Mouse (Mus musculus): ENCODE results near the gene Bdnf.

Bdnf gene

DNA sequence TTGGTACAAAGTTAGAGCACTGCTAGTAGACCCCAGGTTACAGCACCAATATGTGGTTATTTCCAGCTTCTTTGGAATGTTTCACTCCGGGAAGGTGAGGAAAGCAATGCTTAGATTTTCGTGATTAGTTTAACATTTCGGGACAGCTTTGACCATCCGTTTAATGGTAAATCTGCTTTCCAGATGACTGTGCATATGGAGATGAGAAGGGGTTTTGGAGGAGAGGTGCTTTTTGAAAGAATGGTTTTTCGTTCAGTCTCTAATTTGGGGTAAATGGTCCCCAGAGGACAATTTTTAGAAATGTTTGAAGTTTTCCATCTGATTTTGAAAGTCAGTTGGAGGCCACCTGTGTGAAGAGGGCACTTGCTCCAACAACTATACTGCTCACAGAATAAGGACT lies 29.6 kb downstream of the Bdnf start:
- no peak for DNase-seq (ENCODE audit: low spot score in 2 of 2)

DNA sequence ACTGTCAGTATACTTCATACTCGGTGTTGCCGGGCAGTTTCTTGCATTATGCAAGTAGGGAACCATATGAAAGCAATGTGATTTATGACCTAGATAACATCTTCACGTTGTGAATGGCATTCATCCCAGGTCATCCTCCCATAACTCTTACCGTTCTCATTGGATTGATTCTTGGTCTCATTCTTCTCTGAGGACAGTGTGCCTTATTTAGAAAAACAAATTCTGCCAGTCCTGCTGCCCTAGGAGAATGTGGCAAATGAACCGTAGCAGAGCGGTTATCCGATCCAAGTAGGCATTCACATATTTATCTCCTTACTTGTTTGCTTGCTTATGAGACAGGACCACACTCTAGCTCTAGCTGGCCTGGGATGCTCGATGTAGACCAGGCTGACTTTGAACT lies 32.0 kb downstream of the Bdnf start:
- DNase-seq (ENCODE audit: low spot score in 2 of 2) = no peak

DNA sequence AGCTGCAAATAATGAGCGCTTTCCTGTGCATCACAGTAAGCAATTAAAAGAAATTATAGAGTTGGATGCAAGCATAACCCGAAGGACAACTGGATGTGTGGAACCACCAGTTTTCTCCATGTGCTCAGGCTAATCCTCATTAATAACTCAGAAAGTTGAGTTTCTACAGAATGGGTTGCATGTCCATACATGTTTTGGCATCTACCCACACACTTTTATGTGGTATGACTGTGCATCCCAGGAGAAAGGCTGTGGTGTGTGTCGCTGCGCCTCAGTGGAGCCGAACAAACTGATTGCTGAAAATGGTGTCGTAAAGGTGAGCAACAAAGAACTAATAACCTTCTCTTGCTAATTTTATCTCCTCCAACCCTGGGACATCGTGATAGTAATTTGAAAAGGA lies 34.8 kb downstream of the Bdnf start:
- DNase-seq (ENCODE audit: low spot score in 2 of 2) = no peak

DNA sequence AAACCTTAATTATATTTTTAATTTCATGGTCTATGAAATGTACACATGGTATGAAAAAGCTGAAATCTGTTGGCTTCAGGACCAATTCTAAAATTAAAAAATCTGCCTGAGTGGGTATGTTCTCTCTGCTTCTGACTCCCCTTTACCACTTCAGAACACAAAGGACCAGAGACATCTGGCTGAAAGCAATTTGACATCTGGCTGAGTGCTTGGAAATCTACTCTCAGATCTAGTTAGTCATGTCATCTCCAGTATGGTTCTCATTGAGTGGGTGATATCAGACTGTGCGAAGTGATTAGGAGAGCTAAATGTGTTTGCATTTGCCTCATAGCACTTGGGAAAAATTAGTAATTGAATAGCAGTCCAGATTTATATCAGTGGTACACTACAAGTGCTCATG lies 36.5 kb downstream of the Bdnf start:
- no peak for DNase-seq (ENCODE audit: low spot score in 2 of 2)

DNA sequence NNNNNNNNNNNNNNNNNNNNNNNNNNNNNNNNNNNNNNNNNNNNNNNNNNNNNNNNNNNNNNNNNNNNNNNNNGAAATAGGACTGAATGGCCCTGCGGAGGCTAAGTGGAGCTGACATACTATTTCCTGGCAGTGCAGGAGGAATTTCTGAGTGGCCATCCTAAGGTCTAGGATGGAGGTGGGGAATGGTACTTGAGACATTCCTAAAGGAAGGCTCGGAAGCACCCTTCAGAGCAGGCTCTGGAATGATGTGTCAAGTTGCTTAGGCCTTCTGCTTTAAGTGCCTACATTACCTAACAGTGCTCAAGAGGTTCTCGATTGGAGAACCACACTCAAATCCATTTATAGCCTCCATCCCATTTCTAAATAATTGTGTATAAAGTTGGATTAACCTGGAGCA lies 50.8 kb downstream of the Bdnf start:
- no peak for DNase-seq (ENCODE audit: low spot score in 2 of 2)

DNA sequence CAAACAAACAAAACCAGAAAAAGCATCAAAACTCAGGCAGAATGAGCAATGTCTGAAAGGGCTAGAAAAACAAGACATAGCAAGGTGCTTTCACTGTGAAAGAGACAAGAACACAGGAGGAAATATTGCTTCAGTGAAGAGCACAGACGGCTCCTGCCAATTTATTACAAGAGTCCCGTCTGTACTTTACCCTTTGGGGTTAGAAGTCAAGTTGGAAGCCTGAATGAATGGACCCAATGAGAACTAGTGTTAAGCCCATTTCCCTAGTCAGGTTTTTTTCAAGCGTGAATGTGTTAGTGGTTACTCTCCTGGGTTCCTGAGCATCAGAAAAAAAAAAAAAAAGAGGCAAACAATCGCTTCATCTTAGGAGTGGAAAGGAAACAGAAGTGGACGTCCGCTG lies 51.3 kb downstream of the Bdnf start:
- no peak for DNase-seq (ENCODE audit: low spot score in 2 of 2)

DNA sequence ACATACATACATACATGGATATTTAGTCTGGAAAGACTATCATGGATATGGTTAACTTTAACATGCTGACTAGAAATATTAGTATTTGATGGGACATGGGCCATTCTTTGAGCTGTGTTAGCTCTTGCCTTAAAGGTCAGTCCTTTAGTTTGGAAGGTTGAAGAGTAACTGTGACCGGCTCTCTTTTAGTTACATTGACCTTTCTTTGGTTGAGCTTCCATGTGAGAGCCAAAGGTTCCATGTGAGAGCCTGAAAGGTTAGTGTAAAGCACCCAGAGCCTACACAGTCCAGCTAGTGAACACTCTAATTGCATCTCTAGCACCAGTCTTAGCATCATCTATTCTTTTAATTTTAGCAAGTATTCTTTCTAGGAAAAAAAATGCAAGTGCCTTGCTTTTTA lies 54.7 kb downstream of the Bdnf start:
- no peak for DNase-seq (ENCODE audit: low spot score in 2 of 2)

DNA sequence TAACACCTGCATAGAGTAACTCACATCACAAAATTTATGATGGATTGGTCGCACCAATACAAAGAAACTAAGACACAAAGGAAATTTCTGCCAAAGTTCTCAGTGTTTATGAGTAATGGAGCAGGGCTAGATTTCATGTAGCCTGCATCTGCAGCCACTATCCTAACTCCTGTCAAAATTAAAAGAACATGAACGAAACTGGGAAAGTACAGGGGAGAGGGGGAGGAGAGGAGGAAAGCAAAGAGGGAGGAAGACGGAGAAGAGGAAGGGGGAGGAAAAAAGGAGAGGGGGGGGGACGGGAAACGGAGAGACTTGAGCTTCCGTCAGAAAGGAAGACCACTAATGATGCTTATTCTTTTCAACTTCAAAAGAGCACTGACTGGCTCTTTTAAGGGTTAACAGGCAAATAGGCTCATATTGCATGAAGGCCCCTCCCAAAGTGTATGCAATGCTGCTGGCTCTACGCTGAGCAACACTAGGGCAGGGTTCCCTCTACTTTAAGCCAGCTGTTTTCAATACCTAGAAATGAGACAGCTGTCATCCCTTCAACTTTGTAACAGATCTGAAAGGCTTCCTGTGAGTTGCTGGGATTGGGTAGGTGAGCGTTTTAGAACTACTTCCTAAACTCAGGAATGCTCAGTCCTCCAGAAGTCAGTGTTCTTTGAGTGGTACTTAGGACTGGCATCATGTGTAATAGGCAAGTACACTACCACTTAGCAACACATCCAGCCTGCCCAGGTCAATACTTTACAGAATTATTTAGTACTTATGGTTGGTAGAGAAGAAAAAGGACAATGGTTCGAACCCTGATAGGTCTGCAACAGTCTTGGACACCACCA lies 58.9 kb downstream of the Bdnf start:
- DNase-seq (ENCODE audit: low spot score in 2 of 2) = no peak

DNA sequence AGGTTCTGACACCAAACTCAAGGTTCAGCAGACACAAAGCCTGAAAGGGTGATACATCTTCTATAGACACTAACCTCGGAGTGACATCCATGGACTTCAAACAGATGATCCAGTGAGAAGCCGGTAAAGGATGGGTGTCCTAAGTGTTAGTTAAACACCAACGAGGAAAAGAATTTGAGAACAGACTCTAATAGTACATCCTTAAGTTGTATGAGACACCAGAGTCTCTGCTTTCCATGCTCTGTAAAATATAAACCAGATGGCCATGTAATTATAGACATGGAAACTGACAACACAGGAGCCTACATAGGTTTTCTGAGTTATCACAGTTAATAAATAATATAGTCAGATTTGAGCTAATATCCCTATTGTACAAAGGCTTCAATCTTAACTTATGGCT lies 59.7 kb downstream of the Bdnf start:
- DNase-seq (ENCODE audit: low spot score in 2 of 2) = no peak

DNA sequence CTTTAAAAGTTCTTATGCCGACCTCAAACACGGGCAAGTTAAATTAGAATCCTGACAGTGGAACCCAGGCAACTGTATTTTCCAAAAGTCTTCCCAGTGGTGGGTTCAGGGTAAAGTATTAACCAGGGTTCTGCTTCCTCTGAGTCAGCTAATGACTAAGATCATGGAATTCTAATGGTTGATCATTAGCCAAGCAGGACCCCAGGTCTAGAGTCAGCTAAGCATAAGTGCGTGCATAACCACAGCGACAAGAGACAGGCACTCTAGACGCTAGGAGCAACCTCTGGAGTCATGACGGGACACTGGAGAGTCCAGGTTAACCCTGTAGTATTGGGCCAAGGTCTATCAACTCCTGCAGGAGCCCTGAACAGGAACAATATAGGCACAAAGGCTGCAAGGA lies 60.2 kb downstream of the Bdnf start:
- DNase-seq (ENCODE audit: low spot score in 2 of 2) = no peak

DNA sequence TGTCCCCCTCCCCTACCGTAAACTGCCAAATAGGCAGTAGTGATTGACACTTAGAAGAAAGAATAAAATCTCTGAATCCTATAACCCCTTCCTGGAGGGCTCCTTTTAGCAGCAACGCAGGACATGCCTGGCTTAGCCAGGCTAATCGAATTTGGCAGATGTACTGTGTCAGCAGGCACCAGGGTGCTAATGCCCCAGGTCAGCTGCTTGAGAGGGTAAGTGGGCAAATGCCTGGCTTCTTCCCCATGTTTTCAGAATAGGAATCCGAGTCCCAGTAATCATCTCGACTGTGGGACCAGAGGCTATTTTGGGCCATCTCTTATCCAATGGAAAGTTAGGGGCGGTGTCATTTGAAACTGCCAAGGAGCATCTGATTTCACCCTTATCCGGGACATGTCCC lies 60.8 kb downstream of the Bdnf start:
- no peak for DNase-seq (ENCODE audit: low spot score in 2 of 2)

DNA sequence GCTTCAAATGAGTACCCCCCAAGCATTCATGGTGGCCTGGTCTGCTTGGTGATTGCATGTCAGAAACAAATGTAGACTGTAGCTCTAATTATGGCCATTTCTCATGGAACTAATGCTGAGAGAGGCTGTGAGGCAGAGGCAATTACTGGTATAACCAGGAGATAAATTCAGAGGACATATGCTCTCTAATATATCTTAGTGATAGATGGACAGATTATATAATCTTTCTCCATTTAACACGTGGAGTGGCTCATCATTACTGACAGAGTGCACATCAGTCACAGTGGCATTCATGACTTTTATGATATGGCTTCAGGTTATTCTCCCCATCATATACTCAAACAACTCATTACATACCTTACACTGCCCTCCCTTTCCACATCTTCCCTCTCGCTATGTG lies 61.8 kb downstream of the Bdnf start:
- DNase-seq (ENCODE audit: low spot score in 2 of 2) = no peak

DNA sequence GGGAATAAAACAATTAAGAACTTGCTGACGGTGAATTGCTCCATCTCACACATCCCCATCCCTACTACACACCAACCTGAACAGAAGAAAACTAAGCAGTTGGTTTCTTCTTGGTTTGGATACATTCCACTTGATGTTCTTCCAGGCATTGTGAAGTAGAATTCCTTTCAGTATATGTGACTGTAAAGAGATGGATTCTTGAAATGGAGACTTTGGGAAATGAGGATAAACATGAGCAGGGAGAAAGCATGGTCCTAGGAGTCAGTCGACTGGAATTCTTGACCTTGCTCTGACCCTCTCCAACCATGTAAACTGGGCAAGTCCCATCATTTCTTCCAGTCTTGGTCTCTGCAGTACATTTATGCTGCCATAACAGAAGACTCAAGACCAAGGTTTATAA lies 63.8 kb downstream of the Bdnf start:
- DNase-seq (ENCODE audit: low spot score in 2 of 2) = no peak

DNA sequence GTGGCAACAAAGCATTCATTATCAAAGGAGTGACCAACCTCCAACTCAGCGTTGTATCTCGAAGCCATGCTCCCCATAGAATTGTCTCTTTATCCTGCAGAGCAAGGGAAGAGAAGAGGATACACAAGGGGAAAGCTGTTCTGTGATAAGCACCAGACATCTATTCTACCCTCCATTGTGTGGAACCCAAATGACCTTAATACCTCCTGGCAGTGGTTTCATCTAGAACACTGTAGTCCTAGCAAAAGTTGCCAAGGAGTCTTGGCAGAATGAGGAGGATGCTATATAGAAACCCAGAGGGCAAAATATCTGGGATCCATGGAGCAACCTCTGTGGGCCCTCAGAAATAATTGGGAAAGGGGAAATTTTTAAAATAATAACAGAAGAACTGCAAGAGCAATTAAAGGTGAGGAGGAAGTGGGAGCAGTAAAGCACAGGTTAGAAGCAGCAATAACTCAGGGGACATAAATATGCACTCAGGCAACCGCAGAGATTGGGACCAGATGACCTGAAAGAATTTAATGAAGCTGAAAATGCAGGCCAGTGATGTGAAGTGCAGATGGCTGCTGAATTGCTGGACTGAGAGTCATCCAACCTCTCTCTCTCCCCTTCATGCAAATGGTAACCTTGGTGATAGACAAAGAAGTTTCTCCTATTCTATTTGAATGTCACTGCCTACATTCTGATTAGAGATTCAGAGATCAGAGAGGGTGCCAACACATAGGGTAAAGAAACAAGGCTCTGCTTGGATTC lies 68.9 kb downstream of the Bdnf start:
- DNase-seq (ENCODE audit: low spot score in 2 of 2) = no peak

DNA sequence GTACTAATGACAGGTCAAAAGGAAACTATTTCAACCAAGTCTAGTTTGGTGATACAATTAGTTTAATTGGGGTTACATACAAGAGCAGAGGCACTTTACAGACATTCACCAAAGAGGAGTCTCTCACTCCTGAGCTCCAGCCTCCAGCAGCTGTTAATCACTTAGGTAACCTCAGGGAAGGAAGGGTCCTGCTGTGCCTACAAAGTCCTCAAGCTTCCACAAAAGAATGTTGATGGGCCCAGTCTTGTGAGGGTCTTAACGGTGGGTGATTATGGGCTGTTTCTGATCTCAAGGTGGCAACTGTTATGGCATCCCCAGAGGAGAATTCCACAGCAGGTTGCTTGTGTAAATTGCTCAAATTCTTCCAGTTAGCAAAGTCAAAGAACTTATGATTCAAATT lies 71.7 kb downstream of the Bdnf start:
- no peak for DNase-seq (ENCODE audit: low spot score in 2 of 2)

DNA sequence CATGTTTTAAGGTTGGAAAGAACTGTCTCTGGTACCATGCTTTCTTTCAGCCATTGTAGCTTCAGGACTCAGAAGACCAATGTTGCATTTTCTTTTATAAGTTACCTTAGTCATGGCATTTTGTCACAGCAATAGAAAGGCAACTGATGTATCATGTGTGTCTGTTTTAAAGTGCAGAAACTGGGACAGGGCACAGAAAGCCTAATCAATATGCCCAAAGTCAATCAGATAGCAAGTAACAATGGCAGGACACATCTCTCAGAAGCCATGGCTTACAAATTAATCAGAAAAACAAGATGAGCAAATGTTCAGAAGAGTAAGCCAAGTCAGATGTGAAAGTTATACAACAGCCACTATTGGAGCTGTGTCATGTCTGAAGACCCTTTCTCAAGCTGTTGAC lies 73.9 kb downstream of the Bdnf start:
- DNase-seq (ENCODE audit: low spot score in 2 of 2) = no peak

DNA sequence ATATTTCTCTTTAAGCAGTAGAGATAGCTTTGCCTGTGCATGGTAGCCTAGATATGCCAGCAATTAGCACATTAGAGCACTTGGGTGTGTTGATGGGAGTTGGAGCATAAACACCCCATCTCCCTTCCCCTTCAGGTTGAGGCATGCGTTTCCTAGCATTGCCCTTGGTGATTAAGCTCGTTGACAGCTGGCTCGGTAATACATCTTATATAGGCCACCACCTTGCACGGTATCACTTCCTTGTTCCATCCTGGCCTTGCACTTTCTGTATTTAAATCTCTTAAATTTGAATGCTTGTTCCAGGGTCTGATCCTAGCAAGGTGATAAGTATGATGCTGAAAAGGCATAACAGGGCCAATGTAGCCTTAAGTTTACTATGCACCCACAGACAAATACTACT lies 74.3 kb downstream of the Bdnf start:
- DNase-seq (ENCODE audit: low spot score in 2 of 2) = no peak

DNA sequence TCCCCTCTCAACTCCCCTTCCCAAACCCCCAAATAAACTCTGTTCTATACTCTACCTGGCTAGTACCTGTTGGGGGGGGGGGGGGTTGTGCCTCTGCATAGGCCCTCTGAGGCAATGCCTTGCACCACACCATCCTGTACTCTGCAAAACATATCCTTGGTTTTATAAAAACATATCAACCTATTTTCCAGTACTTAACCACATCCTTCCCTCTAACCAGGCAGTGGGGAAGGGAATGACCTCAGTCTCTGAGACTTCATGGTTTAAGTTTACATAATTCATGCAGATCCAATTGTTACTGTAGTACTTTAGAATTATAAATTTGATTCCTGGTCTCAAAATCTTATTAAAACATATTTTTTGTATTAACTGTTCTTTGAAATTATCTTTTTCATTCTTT lies 75.5 kb downstream of the Bdnf start:
- no peak for DNase-seq (ENCODE audit: low spot score in 2 of 2)

DNA sequence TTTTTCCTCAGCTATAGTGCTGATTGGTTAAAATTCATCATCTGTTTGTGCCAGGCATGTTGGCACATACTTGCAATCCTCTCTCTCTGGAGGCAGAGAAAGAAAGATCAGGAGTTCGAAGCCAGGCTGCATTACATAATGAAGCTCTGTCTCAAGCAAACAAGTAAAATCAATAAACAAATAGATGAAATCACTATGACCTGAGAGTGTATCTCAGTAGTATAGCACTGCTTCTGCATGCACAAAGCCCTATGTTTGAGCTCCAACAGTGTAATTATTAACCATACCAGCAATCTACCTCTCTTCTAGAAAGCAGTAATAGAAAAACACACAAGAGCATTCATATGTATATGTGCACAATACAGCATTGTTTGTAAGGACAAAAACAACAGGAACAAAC lies 76.0 kb downstream of the Bdnf start:
- DNase-seq (ENCODE audit: low spot score in 2 of 2) = no peak

DNA sequence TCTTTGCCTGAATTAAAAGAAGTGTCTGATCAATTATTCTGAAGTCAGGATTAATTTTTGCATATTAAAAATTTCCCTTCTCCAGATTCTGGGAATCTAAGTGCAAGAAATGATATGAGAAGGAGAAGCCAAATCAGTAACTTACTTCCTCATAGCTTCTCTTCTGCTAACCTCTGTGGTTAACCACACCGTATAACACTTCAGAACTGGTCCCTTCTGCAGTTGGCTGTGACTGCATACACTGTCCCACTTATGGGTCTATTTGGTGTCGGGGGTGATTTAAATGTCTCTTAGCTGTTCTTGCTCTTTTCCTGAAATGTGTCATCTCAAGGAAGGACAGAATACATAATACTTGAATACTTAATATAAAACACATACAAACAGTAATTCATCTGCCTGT lies 81.8 kb downstream of the Bdnf start:
- DNase-seq (ENCODE audit: low spot score in 2 of 2) = no peak

DNA sequence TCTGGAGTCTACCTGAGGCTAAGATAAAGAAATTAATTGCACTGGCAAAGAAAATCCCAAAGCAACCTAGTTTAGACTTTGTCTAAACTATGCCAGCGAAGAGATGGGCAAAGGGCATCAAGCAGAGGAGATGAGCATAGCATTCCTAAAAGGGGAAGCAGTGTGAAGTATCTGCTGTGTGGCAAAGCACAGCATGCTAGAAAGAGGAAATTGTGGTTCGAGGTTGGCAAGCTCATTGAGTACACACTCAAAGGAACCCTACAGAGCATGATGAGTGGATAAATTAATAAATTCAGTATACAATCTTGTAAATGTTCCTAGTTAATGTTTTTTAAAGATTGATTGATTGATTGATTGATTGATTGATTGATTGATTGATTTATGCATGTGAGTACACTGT lies 92.3 kb downstream of the Bdnf start:
- DNase-seq (ENCODE audit: low spot score in 2 of 2) = no peak

DNA sequence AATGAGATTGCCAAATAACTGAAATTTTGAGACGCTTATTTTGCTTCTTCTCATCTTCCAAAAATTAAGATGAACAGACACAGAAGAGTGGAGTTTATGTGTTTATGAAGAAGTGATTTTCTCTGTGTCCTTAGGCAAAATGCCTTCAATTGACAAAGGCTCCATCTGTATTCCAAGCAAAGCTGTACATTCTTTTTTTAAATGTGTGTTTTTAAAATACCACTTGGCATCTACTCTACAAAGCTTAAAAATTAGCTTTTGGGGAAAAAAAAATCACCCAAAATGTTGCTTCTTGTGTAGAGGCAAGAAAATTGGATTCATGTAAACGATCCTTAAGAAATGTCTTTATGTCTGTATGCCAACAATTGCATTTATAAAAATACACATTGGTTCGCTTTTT lies 94.3 kb downstream of the Bdnf start:
- no peak for DNase-seq (ENCODE audit: low spot score in 2 of 2)

DNA sequence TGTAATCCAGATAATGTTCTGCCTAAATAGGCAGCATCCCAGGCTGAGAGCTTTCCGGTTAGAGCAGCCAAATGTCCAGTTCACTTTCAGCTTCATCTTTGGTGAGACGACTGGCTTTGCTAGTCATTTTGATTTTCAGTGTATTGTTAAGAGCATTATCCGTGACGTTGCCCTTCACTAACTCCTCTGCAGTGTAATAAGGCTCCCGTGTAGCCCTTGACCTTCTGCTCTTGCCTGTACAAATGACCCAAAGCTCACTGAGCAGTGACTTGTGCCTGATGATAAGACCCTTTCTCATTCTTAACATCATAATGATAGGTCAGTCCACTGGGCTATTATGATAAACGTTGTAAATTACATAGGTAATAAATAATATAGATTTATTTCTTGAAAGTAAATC lies 101.9 kb downstream of the Bdnf start:
- DNase-seq (ENCODE audit: low spot score in 2 of 2) = no peak

Measured in frontal cortex, postnatal 25 days (tissue).